Mouse (Mus musculus) ES-E14 (cell line): ENCODE results near the gene Usp48. TPM values are rescaled to one million over a fixed set of nuclear protein-coding genes. Genes with fewer than 3 reads are reported as not detected.

Experiments used
- DNase-seq: peaks from one replicate; pipeline ENCODE4 v3.0.0-alpha.2; 2013; ENCODE audit warnings: low read depth, low spot score
- H3K27ac ChIP-seq: 2 replicates; pipeline ENCODE4 v1.5.1; 2012; ENCODE audit warnings: low read depth, mild to moderate bottlenecking, low read length, moderate library complexity, mixed read lengths; ENCODE audit not compliant: poor library complexity, insufficient read depth, severe bottlenecking
- H3K36me3 ChIP-seq: 2 replicates; pipeline ENCODE4 v1.6.1; 2012; ENCODE audit warnings: mild to moderate bottlenecking, low read length, moderate library complexity, mixed read lengths; ENCODE audit not compliant: control insufficient read depth, poor library complexity, insufficient read depth, severe bottlenecking
- H3K4me1 ChIP-seq, 2 experiments: fragments of 150-350 bp in 1 of 2; sonication (generic) in 1 of 2; 2 replicates each; pipeline ENCODE4 v1.6.1; 2012; ENCODE audit warnings: low read length in 2 of 2, mild to moderate bottlenecking in 1 of 2, mixed read lengths in 1 of 2; ENCODE audit not compliant: control insufficient read depth in 2 of 2, insufficient read depth in 2 of 2, poor library complexity in 1 of 2
- H3K4me3 ChIP-seq, 2 experiments: fragments of 150-350 bp in 1 of 2; sonication (generic) in 1 of 2; 2 replicates each; pipeline ENCODE4 v1.5.1; 2012; ENCODE audit warnings: low read length in 2 of 2, low read depth in 1 of 2, mild to moderate bottlenecking in 1 of 2, mixed read lengths in 1 of 2; ENCODE audit not compliant: insufficient read depth in 1 of 2, poor library complexity in 1 of 2, severe bottlenecking in 1 of 2
- H3K9ac ChIP-seq: 2 replicates; pipeline ENCODE4 v1.6.1; 2012; ENCODE audit warnings: low read depth, mild to moderate bottlenecking, low read length, mixed read lengths; ENCODE audit not compliant: poor library complexity, insufficient read depth, severe bottlenecking
- H3K9me3 ChIP-seq: fragments of 150-350 bp; sonication (generic); 2 replicates; pipeline ENCODE4 v1.6.1; 2012; ENCODE audit warnings: low read depth, mild to moderate bottlenecking, low read length; ENCODE audit not compliant: control insufficient read depth, insufficient read depth
- CHD2 ChIP-seq: IDR thresholded peaks from 2 replicates; pipeline ENCODE4 v1.6.1; 2014; ENCODE audit warnings: mild to moderate bottlenecking, low read depth, low read length, inconsistent platforms
- HCFC1 ChIP-seq: IDR thresholded peaks from 2 replicates; pipeline ENCODE4 v1.6.1; 2012; ENCODE audit warnings: low read length, inconsistent platforms, borderline replicate concordance; ENCODE audit not compliant: insufficient read depth
- MAFK ChIP-seq: IDR thresholded peaks from 2 replicates; pipeline ENCODE4 v1.6.1; 2014; ENCODE audit warnings: mild to moderate bottlenecking, low read depth, low read length, inconsistent platforms; ENCODE audit not compliant: insufficient read depth
- ZC3H11A ChIP-seq: IDR thresholded peaks from 2 replicates; pipeline ENCODE4 v1.6.1; 2012; ENCODE audit warnings: low read depth, mild to moderate bottlenecking, inconsistent platforms, low read length, borderline replicate concordance
- ZNF384 ChIP-seq: IDR thresholded peaks from 2 replicates; pipeline ENCODE4 v1.6.1; 2012; ENCODE audit warnings: low read depth, low read length, inconsistent platforms
- in situ Hi-C, 2 experiments: fragments of 600-800 bp; cut with MboI; formaldehyde crosslinking; loops; one replicate each; pipeline ENCODE4 v1.15.1; 2025; ENCODE audit warnings: low sequenced_read_pairs in 2 of 2, inconsistent platforms in 1 of 2; ENCODE audit not compliant: unreplicated experiment in 2 of 2
- total RNA-seq: library from RNA; depleted of rRNA; stranded (reverse); fragments of 300-350 nt; gene quantifications from 2 replicates; pipeline ENCODE4 v1.2.3, GENCODE M21; 2012

Gene Usp48
- total RNA-seq, 1 experiment, result 173 TPM

DNA sequence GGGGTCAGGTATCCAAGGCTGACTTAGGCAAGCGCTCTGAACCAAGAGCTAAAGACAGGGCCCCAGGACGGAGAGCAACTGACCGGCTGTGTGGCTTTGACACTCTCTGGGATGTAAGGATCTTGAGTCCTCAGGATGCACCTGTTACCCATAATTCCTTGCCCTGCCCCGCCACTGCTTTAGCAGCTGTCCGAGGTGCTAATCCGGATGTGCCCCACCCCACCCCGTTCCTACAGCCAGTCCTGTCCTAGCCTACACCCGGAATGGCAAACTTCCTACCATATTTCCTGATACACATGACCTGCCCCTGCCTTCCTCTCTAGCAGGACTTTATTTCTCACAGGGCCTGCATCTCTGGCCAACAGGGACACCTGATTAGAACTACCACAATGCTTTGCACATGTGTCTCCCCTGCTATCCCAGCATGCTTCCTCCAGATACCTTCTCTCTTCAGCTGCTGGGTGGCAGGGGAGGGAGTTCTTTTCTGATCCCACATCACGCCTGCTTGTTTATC is 91.3 kb downstream of the Usp48 start:
- in situ Hi-C loops, result no loop called here
- DNase-seq, result no peak
- Histone ChIP-seq H3K36me3 (no peaks in the 10 kb centered on the region), H3K4me3 (no peak overlapping the region), H3K9me3 (no peaks in the 10 kb centered on the region), H3K4me1 (peaks cover 4 to 18% of the 10 kb centered on the region in 2 experiments; a peak in 3 of 4 replicates), H3K9ac (no peak overlapping the region), H3K27ac (no peak overlapping the region)
- TF ChIP-seq ZNF384 (no peak), ZC3H11A (no peak), MAFK (no peak), HCFC1 (no peak)

DNA sequence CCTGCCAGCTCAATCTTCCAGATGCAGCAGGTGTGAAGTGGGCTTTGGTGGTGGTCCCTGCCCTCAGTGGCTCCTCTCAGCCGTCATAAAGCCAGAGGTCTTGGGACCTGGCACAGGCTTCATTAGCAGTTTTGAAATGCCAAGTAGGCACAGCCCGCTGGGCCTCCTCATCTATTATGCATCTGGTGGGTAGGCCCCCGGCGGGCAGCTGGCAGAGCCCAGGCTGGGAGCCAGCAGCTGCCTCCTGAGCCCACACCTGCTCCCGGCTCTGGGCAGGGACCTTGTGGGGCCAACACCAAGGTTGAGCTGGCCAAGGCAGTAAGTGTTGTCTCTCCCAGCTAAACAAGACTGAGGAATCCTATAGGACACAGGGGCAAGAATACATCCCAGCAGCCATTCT is 92.7 kb downstream of the Usp48 start:
- TF ChIP-seq MAFK (no peak), ZC3H11A (no peak), ZNF384 (no peak)
- Histone ChIP-seq H3K4me1 (peaks cover 4 to 18% of the 10 kb centered on the region in 2 experiments; a peak in 3 of 4 replicates), H3K36me3 (no peaks in the 10 kb centered on the region), H3K9ac (no peak overlapping the region), H3K4me3 (no peak overlapping the region), H3K9me3 (no peaks in the 10 kb centered on the region), H3K27ac (no peak overlapping the region)
- in situ Hi-C loops, result no loop called here
- DNase-seq, result no peak

DNA sequence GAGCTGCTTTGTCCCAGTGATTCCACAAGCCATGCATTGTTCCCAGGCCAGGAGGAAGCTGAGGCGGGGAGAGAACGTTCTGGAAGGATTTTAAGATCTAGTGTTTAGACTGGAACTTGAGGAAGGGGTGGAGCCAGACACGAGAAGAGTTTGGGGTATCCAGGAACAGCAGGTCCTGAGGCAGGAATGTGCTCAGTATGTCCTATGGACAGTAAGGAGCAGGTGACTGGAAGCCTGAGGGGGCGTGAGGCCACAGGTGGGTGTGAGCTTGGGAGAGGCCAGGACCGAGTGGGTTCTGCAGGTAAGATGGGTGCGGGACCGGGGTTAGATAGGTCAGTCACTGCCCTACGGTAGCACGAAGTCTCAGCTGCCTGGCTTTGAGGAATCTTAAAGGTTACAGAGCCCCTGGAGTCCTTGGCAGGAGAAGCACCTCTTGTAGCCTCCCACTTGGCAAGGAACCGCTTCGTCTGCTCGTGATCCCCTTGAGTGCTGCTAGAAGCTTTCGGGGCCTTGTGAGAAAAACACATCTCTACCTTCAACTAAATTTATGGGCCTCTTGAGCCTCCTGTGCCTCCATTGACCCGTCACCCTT is 93.8 kb downstream of the Usp48 start:
- no peaks in the 10 kb centered on the region for H3K9me3 ChIP-seq
- no peak overlapping the region for H3K27ac ChIP-seq
- H3K4me3 ChIP-seq, result no peak overlapping the region
- TF ChIP-seq MAFK (no peak), CHD2 (no peak), HCFC1 (no peak), ZC3H11A (no peak)
- in situ Hi-C loops, result no loop called here
- H3K9ac ChIP-seq, result no peak overlapping the region
- H3K4me1 ChIP-seq, result peaks cover 4 to 17% of the 10 kb centered on the region in 2 experiments; a peak in 2 of 4 replicates
- no peaks in the 10 kb centered on the region for H3K36me3 ChIP-seq
- DNase-seq, result no peak

GRCm38 (mm10) chr4:137692107-137692902 is 98.8 kb downstream of the Usp48 start:
- H3K36me3 ChIP-seq, result no peaks in the 10 kb centered on the region
- no peak overlapping the region for H3K9ac ChIP-seq
- TF ChIP-seq CHD2, result no peak
- TF ChIP-seq ZC3H11A, result no peak
- TF ChIP-seq ZNF384, result no peak
- TF ChIP-seq MAFK, result no peak
- no peak for TF ChIP-seq HCFC1
- no peaks in the 10 kb centered on the region for H3K9me3 ChIP-seq
- DNase-seq, result no peak
- peaks cover 0 to 12% of the 10 kb centered on the region in 2 experiments; a peak in 3 of 4 replicates for H3K4me1 ChIP-seq
- in situ Hi-C loops, result no loop called here
- no peak overlapping the region for H3K4me3 ChIP-seq
- H3K27ac ChIP-seq, result no peak overlapping the region
